Mouse (Mus musculus) ES-Bruce4 (cell line): Measurements from ENCODE around the gene Ywhab.

Experiments used
- CTCF ChIP-seq: IDR thresholded peaks from one replicate; pipeline ENCODE4 v1.8.1; 2011; ENCODE audit warnings: low read depth, low read length
- EP300 ChIP-seq: IDR thresholded peaks from 2 replicates; pipeline ENCODE4 v1.6.1; 2011; ENCODE audit warnings: low read depth, low read length; ENCODE audit not compliant: insufficient read depth
- POLR2A ChIP-seq: IDR thresholded peaks from one replicate; pipeline ENCODE4 v1.8.1; 2011; ENCODE audit warnings: low read length; ENCODE audit not compliant: insufficient read depth

- no peak for TF ChIP-seq CTCF
- TF ChIP-seq EP300 = no peak
- no peak for TF ChIP-seq POLR2A
Measured at GRCm38 (mm10) chr2:164022104-164022503, 27.3 kb downstream of the Ywhab start.
